Mouse (Mus musculus) kidney, postnatal 4 days (tissue): ENCODE results near the gene Mrgbp.
A peak's percentile ranks its signal among the peaks of the same experiment; 100 is the strongest.

Experiments used
- DNase-seq, 2 experiments: peaks; one replicate each; pipeline ENCODE4 v3.0.0; 2021; ENCODE audit warnings: mixed read lengths in 2 of 2

Mrgbp gene

GRCm38 (mm10) chr2:180597490-180597889, 16.4 kb downstream of the Mrgbp start, which contains the start of gene Col9a3:
Gene Col9a3 (plus strand): TSS chr2:180597790.
- DNase-seq = no peak

GRCm38 (mm10) chr2:180598157-180598705, 17.1 kb downstream of the Mrgbp start:
- DNase-seq = peak; percentile 21 to 40

GRCm38 (mm10) chr2:180600569-180601021, 19.5 kb downstream of the Mrgbp start:
- DNase-seq = peak; percentile 17 to 27

GRCm38 (mm10) chr2:180604781-180605180, 23.7 kb downstream of the Mrgbp start:
- no peak for DNase-seq

- DNase-seq = no peak
Observed at GRCm38 (mm10) chr2:180610283-180610682, 29.2 kb downstream of the Mrgbp start.

- no peak for DNase-seq
Observed at GRCm38 (mm10) chr2:180611882-180612281, 30.8 kb downstream of the Mrgbp start.
